8 mouse cellular contexts compared by ENCODE assay signal in genomic region chr5:148885821-148886609, GRCm38 (mm10). TPM values are rescaled to one million over a fixed set of nuclear protein-coding genes. Genes with fewer than 3 reads are reported as not detected.
DNase-seq lines count a peak whose midpoint lies in the region; ATAC-seq and TF ChIP-seq lines count a peak whose summit lies in the region.

No protein-coding gene starts in this region.

- 0 out of 2 replicates have a peak overlapping the region, but pooled peaks have one; percentile 18 for H3K4me2 ChIP-seq in hindbrain, postnatal 0 days (ENCODE audit: low read depth, low read length)

- no peak overlapping the region for H3K9ac ChIP-seq in hindbrain, postnatal 0 days (replicated peaks; ENCODE audit: low read length)

- WGBS in hindbrain, postnatal 0 days: 32% methylated on average over 22 of the region's 22 CpGs

- no peaks in the 10 kb centered on the region for H3K9me3 ChIP-seq in hindbrain, postnatal 0 days (ENCODE audit: low read length)

- peaks cover 14% of the 10 kb centered on the region; the same call in 1 of the 2 replicates for H3K36me3 ChIP-seq in hindbrain, postnatal 0 days (ENCODE audit: insufficient read depth, low read length)

- peak; percentile 10 for DNase-seq in adrenal gland, adult 2 months
- DNase-seq in adrenal gland, adult 18-20 months (ENCODE audit: low spot score in 2 of 2): no peak
- peak; percentile 52 for DNase-seq in embryo, embryonic 11.5 days (ENCODE audit: low read depth, low spot score)
- peak; percentile 56 for DNase-seq in hindbrain, postnatal 0 days (ENCODE audit: low spot score)
- peak; percentile 52 to 64 for DNase-seq in lung, adult 18-20 months
- peak; percentile 67 for DNase-seq in retina, postnatal 1 day
- no peak for DNase-seq in frontal cortex, postnatal 36 days (ENCODE audit: low spot score in 2 of 2)
- no peak for DNase-seq in cerebellum, adult 11-12 months

- peak; percentile 80 for ATAC-seq in hindbrain, postnatal 0 days

- H3K27me3 ChIP-seq in hindbrain, postnatal 0 days (ENCODE audit: insufficient read depth, low read length): no peaks in the 10 kb centered on the region

- no peak overlapping the region for H3K27ac ChIP-seq in hindbrain, postnatal 0 days

- TF ChIP-seq CTCF in hindbrain, postnatal 0 days (IDR thresholded peaks at IDR 0.05; ENCODE audit: low read depth): no peak

- H3K4me1 ChIP-seq in hindbrain, postnatal 0 days (ENCODE audit: insufficient read depth, low read length): no peaks in the 10 kb centered on the region

- no peak overlapping the region for H3K4me3 ChIP-seq in hindbrain, postnatal 0 days (ENCODE audit: low read length)

RNA-seq across cellular contexts. Expression of gene Katnal1, which starts 43.1 kb away (rescaled TPM):
- 10 to 100 TPM in 1 of 2 experiments, 1 to 10 TPM in 1; 6.5 to 10.1 TPM for total RNA-seq in adrenal gland, adult 2 months (2021)
- polyA plus RNA-seq in adrenal gland, adult 2 months (2012; rRNA removed): 3.2 and 3.8 TPM in 2 replicates
- total RNA-seq in adrenal gland, adult 18-20 months (2021): 1 to 10 TPM; 5.8 to 8.3 TPM
- 33.7 and 34.3 TPM in 2 replicates for total RNA-seq in hindbrain, postnatal 0 days (2014; rRNA removed)
- polyA plus RNA-seq in hindbrain, postnatal 0 days (2015; fragmentation: Nextera tagmentation; extraction: Ambion mirVana): 23.8 and 28.1 TPM in 2 replicates

Comparison
In these comparisons a context has a peak if more than half of its experiments do, and no peak if none do; other contexts are left out.
1. DNase-seq: peak in adrenal gland, adult 2 months (single experiment), embryo, embryonic 11.5 days (single experiment), hindbrain, postnatal 0 days (single experiment), lung, adult 18-20 months (2 of 2) and retina, postnatal 1 day (single experiment); none in adrenal gland, adult 18-20 months (0 of 2), frontal cortex, postnatal 36 days (0 of 2) and cerebellum, adult 11-12 months (single experiment).